ENCODE assay signal across 9 mouse cellular contexts in the genomic region with DNA sequence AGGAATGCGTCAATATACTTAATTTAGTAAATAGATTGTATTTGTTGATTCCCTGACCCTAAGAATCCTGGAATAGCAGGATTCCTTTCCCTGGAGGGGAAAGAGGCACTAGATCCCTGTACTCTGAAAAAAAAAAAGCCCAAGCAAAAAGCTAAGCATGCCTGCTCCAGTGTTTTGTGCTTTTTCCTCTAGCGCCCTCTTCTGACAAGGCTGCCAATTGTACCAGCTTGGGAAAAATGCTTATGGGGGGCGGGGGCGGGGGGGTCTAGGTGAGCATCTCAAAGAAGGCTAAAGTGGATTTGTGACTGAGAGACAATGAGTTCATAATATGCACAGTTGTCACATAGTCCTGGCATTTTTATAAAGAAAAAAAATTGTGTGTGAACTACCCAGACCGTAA. TPM values are rescaled to one million over a fixed set of nuclear protein-coding genes. Genes with fewer than 3 reads are reported as not detected.
DNase-seq lines count a peak whose midpoint lies in the region; ATAC-seq and TF ChIP-seq lines count a peak whose summit lies in the region.
"Had no signal": no experiment of that assay in that cellular context is flagged by ENCODE, and none has a peak within 500 bp of the region (broad histone marks: within the 10 kb centered on the region; RNA-seq: fewer than 3 reads in every experiment).

No protein-coding gene starts in this region.

- TF ChIP-seq CTCF in heart, adult 2 months (IDR thresholded peaks at IDR 0.05): peak; percentile 62

- H3K27ac ChIP-seq in heart, adult 2 months: no peak overlapping the region
- H3K27ac ChIP-seq in neural tube, embryonic 15.5 days (replicated peaks): no peak overlapping the region
- H3K27ac ChIP-seq: liver, embryonic 13.5 days had no signal

- H3K27me3 ChIP-seq in heart, adult 2 months (ENCODE audit: control insufficient read depth, insufficient read depth, low read length): no peaks in the 10 kb centered on the region
- H3K27me3 ChIP-seq in neural tube, embryonic 15.5 days (replicated peaks): no peaks in the 10 kb centered on the region
- H3K27me3 ChIP-seq: liver, embryonic 13.5 days had no signal

- no peaks in the 10 kb centered on the region for H3K79me2 ChIP-seq in heart, adult 2 months (replicated peaks; ENCODE audit: control insufficient read depth, insufficient read depth, low read length)

- no peak for TF ChIP-seq EP300 in heart, adult 2 months (IDR thresholded peaks at IDR 0.05; ENCODE audit: insufficient read depth, low read depth, low read length)

- H3K4me3 ChIP-seq in heart, adult 2 months: no peak overlapping the region
- no peak overlapping the region for H3K4me3 ChIP-seq in neural tube, embryonic 15.5 days (replicated peaks)
- H3K4me3 ChIP-seq: liver, embryonic 13.5 days had no signal

- H3K9me3 ChIP-seq in neural tube, embryonic 15.5 days (replicated peaks): no peaks in the 10 kb centered on the region
- H3K9me3 ChIP-seq: liver, embryonic 13.5 days had no signal

- intact Hi-C loops in heart, adult 2 months (cut with DNase I): loop anchor here (1.0 to 2.0 kb wide), 2 partner anchors 115 to 247 kb away; no protein-coding TSS in a partner anchor

- WGBS in heart, adult 2 months: 49% methylated on average over 5 of the region's 5 CpGs
- WGBS in neural tube, embryonic 15.5 days: 41% methylated on average over 5 of the region's 5 CpGs

- DNase-seq in heart, adult 2 months: peak in 1 of 2 experiments; percentile 21
- no peak for DNase-seq in heart, adult 8-10 months (ENCODE audit: low spot score)
- peak; percentile 39 for DNase-seq in neural tube, embryonic 10.5 days (ENCODE audit: extremely low spot score, low spot score)
- peak; percentile 50 for DNase-seq in embryo, embryonic 9.5 days (ENCODE audit: extremely low spot score)
- peak; percentile 22 for DNase-seq in thymus, postnatal 14 days
- DNase-seq in spleen, postnatal 14 days (ENCODE audit: low spot score in 2 of 2): no peak
- DNase-seq: liver, embryonic 13.5 days had no signal

- TF ChIP-seq POLR2A in heart, adult 2 months (IDR thresholded peaks at IDR 0.05; ENCODE audit: insufficient read depth, low read depth, low read length): no peak

- no peaks in the 10 kb centered on the region for H3K36me3 ChIP-seq in heart, adult 2 months (ENCODE audit: control insufficient read depth, insufficient read depth, low read length)
- peaks cover 89% of the 10 kb centered on the region for H3K36me3 ChIP-seq in neural tube, embryonic 15.5 days
- H3K36me3 ChIP-seq: liver, embryonic 13.5 days had no signal

- ATAC-seq in neural tube, embryonic 15.5 days (ENCODE audit: low FRiP score): no peak
- ATAC-seq in megakaryocyte, adult 5-6 weeks (ENCODE audit: poor library complexity, severe bottlenecking): no peak

- peaks cover 2% of the 10 kb centered on the region; the same call in 1 of the 2 replicates for H3K4me1 ChIP-seq in heart, adult 2 months (ENCODE audit: control insufficient read depth, insufficient read depth, low read length)
- no peaks in the 10 kb centered on the region for H3K4me1 ChIP-seq in neural tube, embryonic 15.5 days
- H3K4me1 ChIP-seq: liver, embryonic 13.5 days had no signal

- no peak overlapping the region for H3K4me2 ChIP-seq in neural tube, embryonic 15.5 days
- H3K4me2 ChIP-seq: liver, embryonic 13.5 days had no signal

- H3K9ac ChIP-seq in heart, adult 2 months (ENCODE audit: low read depth, low read length): no peak overlapping the region
- H3K9ac ChIP-seq in neural tube, embryonic 15.5 days (replicated peaks): no peak overlapping the region
- H3K9ac ChIP-seq: liver, embryonic 13.5 days had no signal

RNA-seq across cellular contexts. Expression of gene Rbm4b, which starts 12.8 kb away (rescaled TPM):
- 1 to 10 TPM; 6.3 to 6.5 TPM for total RNA-seq in heart, adult 2 months (2021)
- polyA plus RNA-seq in heart, adult 2 months (2012; rRNA removed): 5.1 and 6.9 TPM in 2 replicates
- total RNA-seq in heart, adult 8-10 months (2022): 1 to 10 TPM; 5.4 to 8.1 (median 6.3) TPM
- 119 and 132 TPM in 2 replicates for polyA plus RNA-seq in neural tube, embryonic 15.5 days (2015; fragmentation: Nextera tagmentation; extraction: Ambion mirVana)
- 13.3 and 14.9 TPM in 2 replicates for total RNA-seq in megakaryocyte, adult 5-6 weeks (2015)
- total RNA-seq in megakaryocyte, adult 5-6 weeks (2017): 10.8 and 14.2 TPM in 2 replicates

RNA-seq across cellular contexts. Expression of gene Sptbn2, which starts 32.6 kb away (rescaled TPM):
- under 1 TPM; 0.23 to 0.27 TPM for total RNA-seq in heart, adult 2 months (2021)
- 0.18 and 0.20 TPM in 2 replicates for polyA plus RNA-seq in heart, adult 2 months (2012; rRNA removed)
- total RNA-seq in heart, adult 8-10 months (2022): under 1 TPM; 0.22 to 0.91 (median 0.50) TPM
- polyA plus RNA-seq in neural tube, embryonic 15.5 days (2015; fragmentation: Nextera tagmentation; extraction: Ambion mirVana): 19.0 and 25.6 TPM in 2 replicates
- total RNA-seq in megakaryocyte, adult 5-6 weeks (2015): not detected in 2 replicates
- total RNA-seq in megakaryocyte, adult 5-6 weeks (2017): not detected in 2 replicates

RNA-seq across cellular contexts. Expression of gene Gm960, which starts 45.1 kb away (rescaled TPM):
- not detected for total RNA-seq in heart, adult 2 months (2021)
- not detected in 2 replicates for polyA plus RNA-seq in heart, adult 2 months (2012; rRNA removed)
- total RNA-seq in heart, adult 8-10 months (2022): not detected
- polyA plus RNA-seq in neural tube, embryonic 15.5 days (2015; fragmentation: Nextera tagmentation; extraction: Ambion mirVana): 7.2 and 7.7 TPM in 2 replicates
- total RNA-seq in megakaryocyte, adult 5-6 weeks (2015): not detected in 2 replicates
- total RNA-seq in megakaryocyte, adult 5-6 weeks (2017): not detected in 2 replicates
- polyA plus RNA-seq: liver, embryonic 13.5 days had no signal

RNA-seq across cellular contexts. Expression of gene Rbm4, which starts 50.2 kb away (rescaled TPM):
- 10 to 100 TPM; 39.4 to 46.3 TPM for total RNA-seq in heart, adult 2 months (2021)
- 39.2 and 63.1 TPM in 2 replicates for polyA plus RNA-seq in heart, adult 2 months (2012; rRNA removed)
- 10 to 100 TPM; 38.2 to 44.5 (median 43.4) TPM for total RNA-seq in heart, adult 8-10 months (2022)
- 67.2 and 76.2 TPM in 2 replicates for polyA plus RNA-seq in neural tube, embryonic 15.5 days (2015; fragmentation: Nextera tagmentation; extraction: Ambion mirVana)
- total RNA-seq in megakaryocyte, adult 5-6 weeks (2015): 22.5 and 30.0 TPM in 2 replicates
- 45.2 and 51.7 TPM in 2 replicates for total RNA-seq in megakaryocyte, adult 5-6 weeks (2017)

Comparison
In these comparisons a context has a peak if more than half of its experiments do, and no peak if none do; other contexts are left out.
1. DNase-seq: peak in neural tube, embryonic 10.5 days (single experiment), embryo, embryonic 9.5 days (single experiment) and thymus, postnatal 14 days (single experiment); none in heart, adult 8-10 months (single experiment) and spleen, postnatal 14 days (0 of 2).